Mouse (Mus musculus) kidney, adult 2 months (tissue): ENCODE measurements around the gene Tjp2.

Experiments
- CTCF ChIP-seq: fragments of 200-500 bp; conservative IDR thresholded peaks from 2 replicates; pipeline ENCODE4 v1.5.1; 2011; ENCODE audit warnings: low read depth, mild to moderate bottlenecking, control low read depth, low read length, moderate library complexity, mixed read lengths; ENCODE audit not compliant: insufficient read depth, insufficient read length
- POLR2A ChIP-seq: fragments of 200-500 bp; IDR thresholded peaks from one replicate; pipeline ENCODE4 v1.6.1; 2011; ENCODE audit warnings: low read depth, low read length, control low read depth

DNA sequence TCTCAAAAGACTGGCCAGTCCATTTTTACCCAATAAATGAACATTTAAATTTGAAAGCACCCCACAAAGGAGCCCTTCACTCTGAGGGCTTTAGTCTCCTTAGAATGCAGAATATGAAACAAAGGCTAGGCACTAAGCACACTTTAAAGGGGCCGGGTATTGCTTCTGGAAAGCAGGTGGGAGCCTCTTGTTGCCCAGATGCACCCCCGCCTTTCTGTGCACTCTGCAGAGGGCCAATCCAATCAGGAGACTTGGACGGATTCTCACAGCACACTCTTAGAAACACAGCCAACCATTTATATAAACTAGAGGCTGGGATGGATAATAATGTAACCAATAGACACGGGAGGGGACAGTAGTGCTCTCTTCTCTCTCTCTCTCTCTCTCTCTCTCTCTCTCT lies 43.7 kb upstream of the Tjp2 start:
- TF ChIP-seq POLR2A = no peak
- TF ChIP-seq CTCF = no peak
